Mouse (Mus musculus) kidney, postnatal 0 days (tissue): Measurements from ENCODE around the gene Eif5b. TPM values are rescaled to one million over a fixed set of nuclear protein-coding genes. Genes with fewer than 3 reads are reported as not detected.

ENCODE experiments used
- ATAC-seq: fragments of 200-750 bp; cut with Nextera tagmentation; replicated peaks from 2 replicates; pipeline ENCODE4 v1.8.0; 2017; ENCODE audit warnings: low read depth, moderate number of reproducible peaks, moderate TSS enrichment, moderate library complexity; ENCODE audit not compliant: low FRiP score
- DNase-seq: peaks from one replicate; pipeline ENCODE4 v3.0.0-alpha.2; 2016; ENCODE audit warnings: low spot score
- H3K27ac ChIP-seq: fragments of 300-500 bp; sonication (generic); 2 replicates; pipeline ENCODE4 v1.5.1; 2014; ENCODE audit warnings: mild to moderate bottlenecking
- H3K27me3 ChIP-seq: fragments of 300-500 bp; sonication (generic); 2 replicates; pipeline ENCODE4 v1.6.1; 2014; ENCODE audit warnings: low read length, mixed read lengths; ENCODE audit not compliant: insufficient read depth
- H3K36me3 ChIP-seq: fragments of 300-500 bp; sonication (generic); 2 replicates; pipeline ENCODE4 v1.6.1; 2014; ENCODE audit warnings: low read length, mixed read lengths; ENCODE audit not compliant: insufficient read depth
- H3K4me1 ChIP-seq: fragments of 300-500 bp; sonication (generic); replicated peaks from 2 replicates; pipeline ENCODE4 v1.6.1; 2014; ENCODE audit warnings: antibody characterized with exemption, low read length, mixed read lengths; ENCODE audit not compliant: insufficient read depth
- H3K4me2 ChIP-seq: fragments of 300-500 bp; sonication (generic); 2 replicates; pipeline ENCODE4 v1.6.1; 2014; ENCODE audit warnings: mild to moderate bottlenecking, low read length, moderate library complexity, mixed read lengths
- H3K4me3 ChIP-seq: fragments of 300-500 bp; sonication (generic); replicated peaks from 2 replicates; pipeline ENCODE4 v1.5.1; 2014; ENCODE audit warnings: low read depth, low read length
- H3K9ac ChIP-seq: fragments of 300-500 bp; sonication (generic); 2 replicates; pipeline ENCODE4 v1.6.1; 2014; ENCODE audit warnings: low read depth, low read length
- H3K9me3 ChIP-seq: fragments of 300-500 bp; sonication (generic); replicated peaks from 2 replicates; pipeline ENCODE4 v1.6.1; 2016; ENCODE audit warnings: low read length, inconsistent platforms, mixed read lengths
- CTCF ChIP-seq: IDR thresholded peaks from 2 replicates; pipeline ENCODE4 v1.5.1; 2016; ENCODE audit warnings: antibody characterized with exemption, low read depth, mild to moderate bottlenecking, moderate library complexity
- WGBS: fragments of 180-500 bp; shearing (Covaris S2); extraction: QIAGEN DNeasy Blood & Tissue Kit; methylation state at CpG from one replicate; pipeline ENCODE4 v1.1.7; 2014; 5-methylcytosine and 5-hydroxymethylcytosine counted together
- polyA plus RNA-seq: library from polyadenylated mRNA; unstranded; fragments of >200 nt; fragmentation: Nextera tagmentation; extraction: Ambion mirVana; gene quantifications from 2 replicates; pipeline ENCODE4 v1.2.1, GENCODE M21; 2015

Eif5b gene
- polyA plus RNA-seq, 1 experiment from 2014 or later = 21.8 TPM

DNA sequence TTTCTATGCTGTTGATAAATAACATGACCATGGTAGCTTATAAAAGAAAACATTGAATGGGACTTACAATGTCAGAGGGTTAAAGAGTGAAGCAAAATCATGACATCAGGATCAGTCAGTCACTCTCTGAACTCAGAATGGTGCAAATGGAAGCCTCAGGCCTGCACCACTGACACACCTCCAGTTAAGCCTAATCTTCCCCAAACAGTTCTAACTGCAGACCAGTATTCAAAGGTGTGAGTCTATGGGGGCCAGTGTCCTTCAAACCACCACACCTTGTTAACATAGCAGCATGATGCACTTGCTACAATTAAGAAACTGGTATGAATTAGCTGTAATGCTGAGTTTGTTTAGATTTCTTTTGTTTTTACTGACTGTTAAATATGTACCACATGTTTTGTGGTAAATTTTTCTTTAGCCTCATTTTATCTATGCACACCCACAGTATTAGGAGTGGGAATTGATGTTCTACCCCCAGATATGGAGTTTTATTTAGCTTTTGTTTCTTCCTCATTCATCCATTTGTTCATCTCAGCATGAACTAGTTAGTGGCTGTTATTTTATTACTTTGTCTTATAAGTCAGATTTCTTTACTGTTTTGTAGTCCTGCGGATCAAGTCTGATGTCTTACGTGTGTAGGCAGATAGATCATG, 16.9 kb downstream of the Eif5b start:
- no peak for TF ChIP-seq CTCF
- 95% methylated on average over 2 of the region's 2 CpGs for WGBS
- DNase-seq (no peak), ATAC-seq (no peak)
- Histone ChIP-seq H3K36me3 (peaks cover 9% of the 10 kb centered on the region; the same call in 1 of the 2 replicates), H3K4me3 (no peak overlapping the region), H3K27ac (no peak overlapping the region), H3K27me3 (no peaks in the 10 kb centered on the region), H3K4me1 (no peaks in the 10 kb centered on the region), H3K9ac (no peak overlapping the region), H3K4me2 (no peak overlapping the region), H3K9me3 (no peaks in the 10 kb centered on the region)

DNA sequence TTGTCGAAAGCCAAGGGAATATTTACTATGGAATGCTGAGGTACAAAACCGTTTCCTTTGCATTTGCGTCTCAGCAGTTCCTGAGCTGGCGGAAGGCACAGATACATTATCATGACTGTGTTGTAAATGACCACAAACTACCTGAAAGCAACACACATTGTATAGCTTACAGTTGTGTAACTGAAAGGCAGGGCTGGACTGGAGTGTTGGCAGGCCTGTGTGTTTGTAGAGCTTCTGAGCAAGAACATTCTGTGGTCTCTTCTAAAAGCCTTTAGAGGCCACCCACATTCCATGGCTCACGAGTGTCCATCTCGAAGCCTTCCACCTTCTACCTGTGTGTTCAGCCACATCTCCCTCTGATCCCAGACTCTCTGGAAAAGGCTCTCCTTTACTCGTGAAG, 29.5 kb downstream of the Eif5b start:
- peaks cover 26% of the 10 kb centered on the region for H3K36me3 ChIP-seq
- TF ChIP-seq CTCF = no peak
- H3K9ac ChIP-seq = no peak overlapping the region
- 91% methylated on average over 7 of the region's 7 CpGs for WGBS
- DNase-seq (no peak), ATAC-seq (no peak)
- no peak overlapping the region for H3K4me3 ChIP-seq
- no peak overlapping the region for H3K27ac ChIP-seq
- H3K27me3 ChIP-seq = no peaks in the 10 kb centered on the region
- H3K4me2 ChIP-seq = no peak overlapping the region
- no peaks in the 10 kb centered on the region for H3K9me3 ChIP-seq
- no peaks in the 10 kb centered on the region for H3K4me1 ChIP-seq

DNA sequence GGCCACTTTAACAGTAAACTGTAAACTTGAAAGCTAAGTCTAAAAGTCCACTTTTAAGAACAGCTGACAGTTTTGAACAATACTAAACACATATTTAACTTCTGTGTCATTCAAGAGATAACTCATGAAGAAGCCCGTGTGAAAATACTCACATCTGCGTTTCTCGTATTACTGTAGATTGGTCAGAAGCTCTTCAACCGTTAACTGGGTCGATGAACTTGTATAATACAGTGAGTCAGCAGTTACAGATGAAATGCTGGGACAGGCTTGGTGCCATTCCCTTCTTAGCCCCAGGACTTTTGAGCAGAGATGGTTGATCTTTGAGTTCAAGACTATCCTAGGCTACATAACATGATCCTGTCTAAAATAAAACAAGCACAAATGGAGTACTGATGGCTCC, 33.6 kb downstream of the Eif5b start:
- Histone ChIP-seq H3K4me2 (no peak overlapping the region), H3K4me3 (no peak overlapping the region), H3K36me3 (peaks cover 34% of the 10 kb centered on the region), H3K27me3 (no peaks in the 10 kb centered on the region), H3K9me3 (no peaks in the 10 kb centered on the region), H3K27ac (no peak overlapping the region), H3K9ac (no peak overlapping the region), H3K4me1 (no peaks in the 10 kb centered on the region)
- DNase-seq (no peak), ATAC-seq (no peak)
- 78% methylated on average over 5 of the region's 5 CpGs for WGBS
- TF ChIP-seq CTCF = no peak

DNA sequence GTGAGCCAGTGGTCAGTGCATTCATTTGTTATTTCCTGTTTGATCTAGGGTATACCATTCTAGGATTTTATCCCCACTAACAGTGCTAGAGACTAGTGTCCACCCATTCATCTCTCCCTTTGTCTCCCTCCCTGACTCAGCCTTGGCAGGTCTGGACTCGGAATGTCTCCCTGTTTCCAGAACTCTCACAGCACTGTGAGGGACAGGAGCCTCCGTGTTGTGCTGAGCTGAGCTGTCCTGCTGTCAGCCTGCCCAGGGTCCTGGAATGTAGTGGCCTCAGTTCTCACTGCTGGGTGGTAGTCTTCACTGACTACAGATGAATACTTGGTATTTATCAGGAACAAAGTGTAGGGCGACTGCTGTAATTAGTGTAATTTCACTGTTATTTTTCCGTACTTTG, 37.7 kb downstream of the Eif5b start:
- no peak for ATAC-seq
- H3K9me3 ChIP-seq = no peaks in the 10 kb centered on the region
- no peak for DNase-seq
- no peak for TF ChIP-seq CTCF
- no peak overlapping the region for H3K4me3 ChIP-seq
- no peaks in the 10 kb centered on the region for H3K4me1 ChIP-seq
- no peaks in the 10 kb centered on the region for H3K27me3 ChIP-seq
- H3K4me2 ChIP-seq = no peak overlapping the region
- no peak overlapping the region for H3K9ac ChIP-seq
- 90% methylated on average over 4 of the region's 4 CpGs for WGBS
- peaks cover 54% of the 10 kb centered on the region for H3K36me3 ChIP-seq
- no peak overlapping the region for H3K27ac ChIP-seq

DNA sequence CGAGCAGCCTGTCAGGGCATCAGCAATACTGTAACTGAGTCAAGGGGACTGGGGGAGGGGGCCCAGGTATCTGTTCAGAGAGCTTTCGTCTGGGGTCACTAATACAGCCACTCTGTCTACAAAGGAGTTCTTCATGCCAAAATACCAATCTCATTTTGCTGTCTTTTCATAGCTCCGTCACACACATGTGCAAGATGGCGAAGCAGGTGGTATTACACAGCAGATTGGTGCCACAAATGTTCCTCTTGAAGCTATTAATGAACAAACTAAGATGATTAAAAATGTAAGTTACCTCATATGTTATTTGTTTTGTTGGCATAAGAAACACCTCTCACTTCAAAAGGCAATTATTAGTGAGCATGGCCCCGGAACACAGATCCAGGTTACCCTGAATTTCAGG, 39.6 kb downstream of the Eif5b start:
- Histone ChIP-seq H3K4me2 (no peak overlapping the region), H3K27me3 (no peaks in the 10 kb centered on the region), H3K4me1 (no peaks in the 10 kb centered on the region), H3K9me3 (no peaks in the 10 kb centered on the region), H3K36me3 (peaks cover 57% of the 10 kb centered on the region), H3K9ac (no peak overlapping the region), H3K27ac (no peak overlapping the region), H3K4me3 (no peak overlapping the region)
- ATAC-seq (no peak), DNase-seq (no peak)
- no peak for TF ChIP-seq CTCF
- WGBS = 92% methylated on average over 5 of the region's 5 CpGs

DNA sequence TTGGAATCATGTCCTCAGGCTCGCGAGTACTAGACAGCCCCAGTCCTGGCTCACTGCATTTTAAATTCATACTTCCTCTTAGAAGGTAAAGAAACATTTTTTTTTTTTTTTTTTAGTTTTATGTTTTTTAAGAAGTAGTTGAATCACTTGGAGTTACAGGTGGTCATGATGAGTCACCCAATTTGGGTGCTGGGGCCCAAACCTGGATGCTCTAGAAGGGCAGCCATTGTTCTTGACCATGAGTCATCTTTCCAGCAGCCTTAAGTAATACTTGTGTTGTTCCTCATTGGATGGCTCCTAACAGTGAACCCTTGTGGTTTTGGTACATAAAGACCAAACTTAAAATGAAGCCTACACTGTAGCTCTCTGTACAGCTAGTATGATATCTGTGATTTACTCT, 41.1 kb downstream of the Eif5b start:
- no peak for ATAC-seq
- no peak for DNase-seq
- Histone ChIP-seq H3K9ac (no peak overlapping the region), H3K27ac (no peak overlapping the region), H3K27me3 (no peaks in the 10 kb centered on the region), H3K4me3 (no peak overlapping the region), H3K9me3 (no peaks in the 10 kb centered on the region), H3K4me1 (no peaks in the 10 kb centered on the region), H3K4me2 (no peak overlapping the region), H3K36me3 (peaks cover 55% of the 10 kb centered on the region)
- WGBS = 95% methylated on average over 2 of the region's 2 CpGs
- TF ChIP-seq CTCF = no peak

DNA sequence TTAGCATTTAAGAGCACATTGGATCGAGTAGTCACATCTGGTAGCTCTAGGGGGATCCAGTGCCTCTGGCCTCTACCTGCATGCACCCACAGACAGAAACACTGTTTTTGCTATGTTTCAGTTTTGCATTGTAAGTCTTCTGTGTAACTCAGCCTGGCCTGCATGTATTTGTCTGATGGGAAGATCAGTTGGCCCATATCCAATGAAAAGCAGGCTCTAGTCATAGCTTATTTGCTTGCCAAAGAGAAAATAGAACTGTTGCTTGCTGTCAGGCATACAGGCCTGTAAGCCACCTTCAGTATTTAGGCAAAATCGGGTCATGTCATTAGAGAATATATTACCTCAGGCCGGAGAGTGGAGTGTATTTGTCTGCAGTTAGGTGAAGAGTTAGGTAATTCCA, 50.3 kb downstream of the Eif5b start:
- H3K9ac ChIP-seq = no peak overlapping the region
- H3K9me3 ChIP-seq = no peaks in the 10 kb centered on the region
- H3K27ac ChIP-seq = no peak overlapping the region
- no peak for TF ChIP-seq CTCF
- WGBS = 87% methylated on average over 3 of the region's 3 CpGs
- H3K4me3 ChIP-seq = no peak overlapping the region
- H3K4me2 ChIP-seq = no peak overlapping the region
- peaks cover 61% of the 10 kb centered on the region for H3K36me3 ChIP-seq
- ATAC-seq (no peak), DNase-seq (no peak)
- no peaks in the 10 kb centered on the region for H3K4me1 ChIP-seq
- no peaks in the 10 kb centered on the region for H3K27me3 ChIP-seq
